Mouse (Mus musculus) adrenal gland, postnatal 14 days (tissue): ENCODE measurements at regions not wholly inside any gene's neighbourhood (a gene's known extent, or its start where the extent isn't known, plus 50 kb on each side); places are given as distances from the start of the nearest gene placed in this dataset.

Experiments used
- DNase-seq: peaks from one replicate; pipeline ENCODE4 v3.0.0; 2021; ENCODE audit warnings: mixed read lengths

- DNase-seq = no peak
Observed at GRCm38 (mm10) chr1:61137210-61137885, 159.6 kb downstream of the Icos start.

- no peak for DNase-seq
Observed at GRCm38 (mm10) chr1:61137954-61138353, 160.2 kb downstream of the Icos start.

- peak; percentile 70 for DNase-seq
Observed at GRCm38 (mm10) chr1:61139291-61139983, 161.7 kb downstream of the Icos start.

- DNase-seq = no peak
Observed at GRCm38 (mm10) chr1:61139984-61140648, 162.4 kb downstream of the Icos start.

- DNase-seq = no peak
Observed at GRCm38 (mm10) chr1:61140870-61141591, 163.3 kb downstream of the Icos start.

- no peak for DNase-seq
Observed at GRCm38 (mm10) chr1:61141592-61141930, 163.8 kb downstream of the Icos start.

- no peak for DNase-seq
Observed at GRCm38 (mm10) chr1:61141952-61142351, 164.2 kb downstream of the Icos start.

- no peak for DNase-seq
Observed at GRCm38 (mm10) chr1:61143030-61143753, 165.5 kb downstream of the Icos start.

GRCm38 (mm10) chr1:61143754-61144066, 166.0 kb downstream of the Icos start:
- no peak for DNase-seq

GRCm38 (mm10) chr1:61145013-61145412, 167.3 kb downstream of the Icos start:
- DNase-seq = no peak

GRCm38 (mm10) chr1:61145572-61145971, 167.8 kb downstream of the Icos start:
- DNase-seq = no peak

GRCm38 (mm10) chr1:61146222-61146723, 168.5 kb downstream of the Icos start:
- DNase-seq = no peak

- DNase-seq = no peak
Observed at GRCm38 (mm10) chr1:61151742-61152141, 174.0 kb downstream of the Icos start.

GRCm38 (mm10) chr1:61152157-61152556, 174.4 kb downstream of the Icos start:
- no peak for DNase-seq

GRCm38 (mm10) chr1:61154216-61154615, 176.5 kb downstream of the Icos start:
- DNase-seq = no peak

- DNase-seq = peak; percentile 51
Observed at GRCm38 (mm10) chr1:61157271-61157670, 179.5 kb downstream of the Icos start.

- DNase-seq = no peak
Observed at GRCm38 (mm10) chr1:61160505-61160904, 182.8 kb downstream of the Icos start.

- no peak for DNase-seq
Observed at GRCm38 (mm10) chr1:61164271-61164670, 186.5 kb downstream of the Icos start.

- peak; percentile 41 for DNase-seq
Observed at GRCm38 (mm10) chr1:61171941-61172340, 194.2 kb downstream of the Icos start.

- DNase-seq = no peak
Observed at GRCm38 (mm10) chr1:61172946-61173345, 195.2 kb downstream of the Icos start.

- no peak for DNase-seq
Observed at GRCm38 (mm10) chr1:61175239-61175638, 197.5 kb downstream of the Icos start.

GRCm38 (mm10) chr1:61179461-61179860, 201.7 kb downstream of the Icos start:
- DNase-seq = no peak
